Mouse (Mus musculus): ENCODE data around the gene Wsb1. TPM values are rescaled to one million over a fixed set of nuclear protein-coding genes. Genes with fewer than 3 reads are reported as not detected.

The Wsb1 gene
- polyA plus RNA-seq, 1 experiment from 2014 or later: 425 TPM

GRCm38 (mm10) chr11:79238398-79238752 is 16.1 kb downstream of the Wsb1 start:
- H3K4me2 ChIP-seq: no peak overlapping the region
- no peak overlapping the region for H3K27ac ChIP-seq (ENCODE audit: low read depth, low read length)
- 50% methylated on average over 1 of the region's 1 CpGs for WGBS
- no peak for ATAC-seq (ENCODE audit: low FRiP score)
- H3K4me1 ChIP-seq (ENCODE audit: control insufficient read depth, insufficient read depth, low read length): no peaks in the 10 kb centered on the region
- H3K36me3 ChIP-seq (ENCODE audit: control insufficient read depth, insufficient read depth, low read length): peaks cover 31% of the 10 kb centered on the region
- peak; percentile 88 for DNase-seq (ENCODE audit: low spot score, missing footprints)
- no peaks in the 10 kb centered on the region for H3K27me3 ChIP-seq (ENCODE audit: control insufficient read depth, insufficient read depth, low read length)
- no peak overlapping the region for H3K4me3 ChIP-seq (ENCODE audit: low read depth, low read length)
- peaks cover 4% of the 10 kb centered on the region; the same call in 1 of the 2 replicates for H3K9me3 ChIP-seq (ENCODE audit: control insufficient read depth, low read length)
- no peak overlapping the region for H3K9ac ChIP-seq (ENCODE audit: low read length)

GRCm38 (mm10) chr11:79237644-79238397 is 16.6 kb downstream of the Wsb1 start:
- Histone ChIP-seq H3K27me3 (ENCODE audit: control insufficient read depth, insufficient read depth, low read length) (no peaks in the 10 kb centered on the region), H3K9me3 (ENCODE audit: control insufficient read depth, low read length) (peaks cover 4% of the 10 kb centered on the region; the same call in 1 of the 2 replicates), H3K27ac (ENCODE audit: low read depth, low read length) (no peak overlapping the region), H3K9ac (ENCODE audit: low read length) (no peak overlapping the region), H3K4me2 (no peak overlapping the region), H3K36me3 (ENCODE audit: control insufficient read depth, insufficient read depth, low read length) (peaks cover 30% of the 10 kb centered on the region), H3K4me3 (ENCODE audit: low read depth, low read length) (no peak overlapping the region), H3K4me1 (ENCODE audit: control insufficient read depth, insufficient read depth, low read length) (no peaks in the 10 kb centered on the region)
- no peak for DNase-seq (ENCODE audit: low spot score, missing footprints)
- WGBS: 91% methylated on average over 11 of the region's 11 CpGs
- no peak for ATAC-seq (ENCODE audit: low FRiP score)

DNA sequence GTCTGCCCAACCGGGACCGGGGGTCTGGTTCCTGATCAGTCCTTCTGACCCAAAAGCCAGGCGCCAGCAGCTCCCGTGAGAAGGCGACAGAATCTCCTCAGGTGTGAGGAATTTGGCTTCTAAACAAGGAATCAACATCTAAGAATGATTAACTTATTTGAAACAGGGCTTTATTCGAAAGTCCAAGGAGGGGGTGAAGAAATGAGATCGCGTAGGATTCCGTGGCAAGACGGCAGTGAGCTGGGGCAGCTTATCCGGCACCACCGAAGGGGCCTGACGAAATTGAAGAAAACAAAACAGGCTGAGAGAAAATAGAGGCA is 24.3 kb downstream of the Wsb1 start:
- Histone ChIP-seq H3K9me3 (ENCODE audit: control insufficient read depth, low read length) (no peaks in the 10 kb centered on the region), H3K36me3 (ENCODE audit: control insufficient read depth, insufficient read depth, low read length) (no peaks in the 10 kb centered on the region), H3K27ac (ENCODE audit: low read depth, low read length) (no peak overlapping the region), H3K4me3 (ENCODE audit: low read depth, low read length) (no peak overlapping the region), H3K27me3 (ENCODE audit: control insufficient read depth, insufficient read depth, low read length) (no peaks in the 10 kb centered on the region), H3K4me1 (ENCODE audit: control insufficient read depth, insufficient read depth, low read length) (no peaks in the 10 kb centered on the region), H3K4me2 (no peak overlapping the region), H3K9ac (ENCODE audit: low read length) (no peak overlapping the region)
- WGBS: 93% methylated on average over 13 of the region's 13 CpGs
- no peak for ATAC-seq (ENCODE audit: low FRiP score)
- DNase-seq (ENCODE audit: low spot score, missing footprints): no peak

- Histone ChIP-seq H3K4me3 (ENCODE audit: low read depth, low read length) (no peak overlapping the region), H3K36me3 (ENCODE audit: control insufficient read depth, insufficient read depth, low read length) (no peaks in the 10 kb centered on the region), H3K9ac (ENCODE audit: low read length) (no peak overlapping the region), H3K9me3 (ENCODE audit: control insufficient read depth, low read length) (no peaks in the 10 kb centered on the region), H3K4me1 (ENCODE audit: control insufficient read depth, insufficient read depth, low read length) (peaks cover 1% of the 10 kb centered on the region; the same call in 1 of the 2 replicates), H3K4me2 (no peak overlapping the region), H3K27me3 (ENCODE audit: control insufficient read depth, insufficient read depth, low read length) (no peaks in the 10 kb centered on the region), H3K27ac (ENCODE audit: low read depth, low read length) (no peak overlapping the region)
- no peak for ATAC-seq (ENCODE audit: low FRiP score)
- WGBS: 89% methylated on average over 11 of the region's 11 CpGs
- DNase-seq (ENCODE audit: low spot score, missing footprints): no peak
Measured at GRCm38 (mm10) chr11:79229561-79230250, 24.8 kb downstream of the Wsb1 start.

DNA sequence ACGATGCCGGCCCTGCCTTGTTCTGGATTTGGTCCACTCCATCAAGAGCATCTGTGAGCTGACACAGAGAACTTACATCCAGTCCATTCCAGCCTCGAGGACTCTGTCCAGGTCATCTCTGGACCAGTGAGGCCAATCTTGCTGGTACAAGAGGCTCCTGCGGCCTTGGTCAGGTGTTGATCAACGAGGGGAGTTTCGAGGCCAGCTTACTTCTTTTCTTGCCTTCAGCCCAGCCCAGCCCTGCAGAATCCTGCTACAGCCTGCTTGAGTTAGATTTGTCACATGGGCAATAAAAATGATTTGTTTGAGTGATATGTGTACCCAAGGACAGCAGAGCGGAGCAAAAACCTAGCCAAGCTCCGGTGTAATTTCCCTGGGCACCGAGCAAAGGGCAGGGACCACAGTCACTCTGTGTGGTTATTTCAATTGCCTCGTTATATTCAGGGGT is 25.4 kb downstream of the Wsb1 start:
- no peak overlapping the region for H3K9ac ChIP-seq (ENCODE audit: low read length)
- ATAC-seq (ENCODE audit: low FRiP score): no peak
- peaks cover 3% of the 10 kb centered on the region; the same call in 1 of the 2 replicates for H3K4me1 ChIP-seq (ENCODE audit: control insufficient read depth, insufficient read depth, low read length)
- no peaks in the 10 kb centered on the region for H3K36me3 ChIP-seq (ENCODE audit: control insufficient read depth, insufficient read depth, low read length)
- no peak for DNase-seq (ENCODE audit: low spot score, missing footprints)
- H3K4me2 ChIP-seq: no peak overlapping the region
- no peaks in the 10 kb centered on the region for H3K27me3 ChIP-seq (ENCODE audit: control insufficient read depth, insufficient read depth, low read length)
- no peak overlapping the region for H3K4me3 ChIP-seq (ENCODE audit: low read depth, low read length)
- no peak overlapping the region for H3K27ac ChIP-seq (ENCODE audit: low read depth, low read length)
- no peaks in the 10 kb centered on the region for H3K9me3 ChIP-seq (ENCODE audit: control insufficient read depth, low read length)
- 90% methylated on average over 10 of the region's 10 CpGs for WGBS

DNA sequence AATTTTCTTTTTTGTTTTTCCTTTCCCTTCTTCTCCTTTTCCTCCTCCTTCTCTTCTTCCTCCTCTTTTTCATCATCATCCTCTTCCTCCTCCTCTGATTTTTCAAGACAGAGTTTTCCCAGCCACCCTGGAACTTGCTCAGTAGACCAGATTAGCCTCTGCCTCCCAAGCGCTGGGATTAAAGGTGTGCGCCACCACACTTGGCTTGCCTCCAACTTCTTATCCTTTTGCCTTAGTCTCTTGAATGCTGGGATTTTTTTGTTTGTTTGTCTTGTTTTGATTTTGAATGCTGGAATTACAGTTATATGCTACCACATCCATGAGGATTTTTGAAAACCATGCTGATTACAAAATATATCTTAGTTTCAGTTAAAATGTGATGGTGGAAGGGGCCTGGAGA is 26.4 kb downstream of the Wsb1 start:
- DNase-seq (ENCODE audit: low spot score, missing footprints) (no peak), ATAC-seq (ENCODE audit: low FRiP score) (no peak)
- H3K36me3 ChIP-seq (ENCODE audit: control insufficient read depth, insufficient read depth, low read length): no peaks in the 10 kb centered on the region
- 96% methylated on average over 2 of the region's 2 CpGs for WGBS
- no peak overlapping the region for H3K27ac ChIP-seq (ENCODE audit: low read depth, low read length)
- H3K9me3 ChIP-seq (ENCODE audit: control insufficient read depth, low read length): no peaks in the 10 kb centered on the region
- H3K4me1 ChIP-seq (ENCODE audit: control insufficient read depth, insufficient read depth, low read length): peaks cover 3% of the 10 kb centered on the region; the same call in 1 of the 2 replicates
- no peak overlapping the region for H3K9ac ChIP-seq (ENCODE audit: low read length)
- H3K27me3 ChIP-seq (ENCODE audit: control insufficient read depth, insufficient read depth, low read length): no peaks in the 10 kb centered on the region
- H3K4me2 ChIP-seq: no peak overlapping the region
- no peak overlapping the region for H3K4me3 ChIP-seq (ENCODE audit: low read depth, low read length)

- H3K27ac ChIP-seq (ENCODE audit: low read depth, low read length): no peak overlapping the region
- ATAC-seq (ENCODE audit: low FRiP score): no peak
Measured at GRCm38 (mm10) chr11:79225371-79226155, 28.9 kb downstream of the Wsb1 start.

GRCm38 (mm10) chr11:79224562-79225280 is 29.8 kb downstream of the Wsb1 start:
- peaks cover 3% of the 10 kb centered on the region; the same call in 1 of the 2 replicates for H3K4me1 ChIP-seq (ENCODE audit: control insufficient read depth, insufficient read depth, low read length)
- no peak overlapping the region for H3K4me3 ChIP-seq (ENCODE audit: low read depth, low read length)
- 45% methylated on average over 18 of the region's 18 CpGs for WGBS
- peak; percentile 100 for DNase-seq (ENCODE audit: low spot score, missing footprints)
- ATAC-seq (ENCODE audit: low FRiP score): peak; percentile 57; the same call in 1 of the 2 replicates
- no peak overlapping the region for H3K4me2 ChIP-seq
- no peak overlapping the region for H3K27ac ChIP-seq (ENCODE audit: low read depth, low read length)
- H3K27me3 ChIP-seq (ENCODE audit: control insufficient read depth, insufficient read depth, low read length): no peaks in the 10 kb centered on the region
- no peaks in the 10 kb centered on the region for H3K36me3 ChIP-seq (ENCODE audit: control insufficient read depth, insufficient read depth, low read length)
- no peaks in the 10 kb centered on the region for H3K9me3 ChIP-seq (ENCODE audit: control insufficient read depth, low read length)
- H3K9ac ChIP-seq (ENCODE audit: low read length): peak overlapping the region; percentile 49

More at GRCm38 (mm10) chr11:79225371-79226155, 28.9 kb downstream of the Wsb1 start:
- no peak for DNase-seq (ENCODE audit: low spot score, missing footprints)
- no peaks in the 10 kb centered on the region for H3K36me3 ChIP-seq (ENCODE audit: control insufficient read depth, insufficient read depth, low read length)
- H3K9me3 ChIP-seq (ENCODE audit: control insufficient read depth, low read length): no peaks in the 10 kb centered on the region
- no peak overlapping the region for H3K4me2 ChIP-seq
- H3K9ac ChIP-seq (ENCODE audit: low read length): no peak overlapping the region
- no peak overlapping the region for H3K4me3 ChIP-seq (ENCODE audit: low read depth, low read length)
- no peaks in the 10 kb centered on the region for H3K27me3 ChIP-seq (ENCODE audit: control insufficient read depth, insufficient read depth, low read length)
- WGBS: 81% methylated on average over 8 of the region's 8 CpGs
- H3K4me1 ChIP-seq (ENCODE audit: control insufficient read depth, insufficient read depth, low read length): peaks cover 3% of the 10 kb centered on the region; the same call in 1 of the 2 replicates

Measured in midbrain, embryonic 11.5 days (tissue).